Mouse (Mus musculus): ENCODE results near the gene Olfr937.

The Olfr937 gene

GRCm38 (mm10) chr9:39064851-39065250 lies at the start of gene Olfr937:
TSS of gene Olfr937 (minus strand) at chr9:39064951.
- no peak for DNase-seq (ENCODE audit: extremely low spot score, low spot score)

- DNase-seq (ENCODE audit: extremely low spot score, low spot score), result no peak
These were observed 14.0 kb upstream of the Olfr937 start, which contains the start of gene Olfr938 for GRCm38 (mm10) chr9:39078787-39079186. TSS of gene Olfr938 (minus strand) at chr9:39078887.

- DNase-seq (ENCODE audit: extremely low spot score, low spot score), result no peak
These were observed 41.5 kb downstream of the Olfr937 start, which contains the start of gene Olfr146 for GRCm38 (mm10) chr9:39023277-39023676. TSS of gene Olfr146 (minus strand) at chr9:39023377.
